Mouse (Mus musculus) brain, adult 2 months (tissue): ENCODE results near the gene Ankrd33.

Source experiments
- DNase-seq: peaks from one replicate; pipeline ENCODE4 v3.0.0; 2011; ENCODE audit warnings: low read depth, low spot score

Ankrd33 gene

DNA sequence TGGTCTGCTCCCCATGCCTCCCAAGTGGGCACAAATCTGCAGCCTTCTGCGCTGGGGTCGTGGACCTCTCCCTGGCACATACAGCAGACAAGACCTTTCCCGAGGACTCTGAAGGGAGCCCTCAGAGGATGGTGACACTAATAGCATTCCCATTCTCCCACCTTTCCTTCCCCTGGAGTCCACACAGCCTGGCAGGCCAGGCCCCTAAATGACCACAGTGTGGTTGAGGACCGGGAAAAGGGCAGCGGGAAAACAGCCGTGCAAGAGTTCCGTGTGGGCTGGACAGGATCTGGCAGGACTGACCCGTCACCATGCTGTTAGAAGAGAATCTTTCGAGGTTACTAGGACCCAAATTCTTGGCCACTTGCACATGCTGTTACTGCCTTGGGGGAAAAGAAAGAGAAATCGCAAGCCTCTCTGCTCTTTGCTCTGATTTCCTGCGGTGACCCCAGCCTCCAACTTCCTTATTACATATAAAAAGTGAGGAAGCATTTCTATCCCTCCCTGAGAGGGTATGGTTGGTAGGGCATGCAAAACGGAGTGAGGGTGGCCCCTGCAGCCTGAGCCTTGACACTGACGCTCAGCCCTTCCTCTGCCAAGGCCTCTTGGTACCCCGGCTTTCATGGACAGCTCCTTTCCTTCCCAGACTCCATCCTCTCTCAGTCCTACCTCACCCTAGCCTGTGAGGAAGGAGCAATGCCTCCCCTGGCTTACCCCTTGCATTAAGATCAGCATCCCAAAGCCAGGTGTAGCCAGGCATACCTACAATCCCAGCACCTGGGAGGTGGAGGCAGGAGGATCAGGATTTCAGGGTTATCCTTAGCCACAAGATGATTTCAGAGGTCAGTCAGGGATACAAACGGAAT lies 30.8 kb downstream of the Ankrd33 start:
- no peak for DNase-seq

DNA sequence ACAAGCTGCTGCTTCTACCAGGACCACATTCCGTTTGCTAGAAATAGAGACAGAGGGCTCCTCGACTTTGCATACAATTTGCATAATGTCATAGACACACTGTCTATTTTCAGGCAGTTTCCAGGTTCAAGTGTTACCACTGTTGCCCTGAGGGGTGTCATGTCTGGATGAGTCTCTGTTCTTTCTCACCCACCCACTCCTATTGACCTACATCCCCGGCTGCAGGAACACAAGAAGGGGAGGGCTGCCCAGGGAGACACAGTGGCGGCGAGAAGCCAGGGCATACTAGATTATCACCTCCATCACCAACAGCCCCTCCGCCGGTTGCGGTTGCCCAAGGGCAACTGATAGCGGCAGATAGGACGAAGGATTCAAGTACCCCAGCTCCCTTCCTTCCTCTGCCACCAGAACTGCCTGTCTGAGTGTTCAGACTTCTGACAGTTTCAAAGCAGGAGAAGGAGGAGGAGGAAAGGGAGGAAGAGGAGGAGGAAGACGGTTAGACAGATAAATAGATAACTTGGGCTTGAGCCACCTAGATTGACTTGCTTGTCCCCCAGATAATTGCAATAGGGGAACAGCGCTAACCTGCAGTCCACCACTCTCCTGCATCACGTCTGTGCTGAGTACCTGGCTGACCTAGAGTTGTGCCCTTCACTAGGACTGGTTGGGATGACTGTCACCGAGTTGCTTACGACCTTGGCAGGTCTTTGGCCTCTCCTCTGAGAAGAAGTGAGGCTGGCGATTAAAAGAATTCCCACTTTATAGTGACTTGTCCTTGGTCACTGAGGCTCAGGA lies 31.8 kb downstream of the Ankrd33 start:
- peak; percentile 60 for DNase-seq

DNA sequence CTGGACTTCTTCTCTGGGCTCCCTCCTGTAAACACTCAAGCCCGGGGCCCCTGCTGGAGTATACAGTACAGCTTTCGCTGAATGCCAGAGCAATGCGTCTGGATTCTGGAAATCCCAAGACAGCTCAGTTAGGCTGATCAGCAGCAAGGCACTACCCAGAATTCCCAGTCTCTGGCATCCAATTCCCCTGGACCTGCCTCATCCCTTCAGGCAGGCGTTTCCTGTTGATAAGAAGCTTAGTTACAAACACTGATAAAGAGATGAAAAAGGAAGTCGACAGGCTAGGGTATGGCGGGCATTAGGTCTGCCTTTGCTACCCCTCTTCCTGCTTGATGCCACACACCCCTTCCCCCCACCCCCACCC lies 32.3 kb downstream of the Ankrd33 start:
- DNase-seq = no peak

DNA sequence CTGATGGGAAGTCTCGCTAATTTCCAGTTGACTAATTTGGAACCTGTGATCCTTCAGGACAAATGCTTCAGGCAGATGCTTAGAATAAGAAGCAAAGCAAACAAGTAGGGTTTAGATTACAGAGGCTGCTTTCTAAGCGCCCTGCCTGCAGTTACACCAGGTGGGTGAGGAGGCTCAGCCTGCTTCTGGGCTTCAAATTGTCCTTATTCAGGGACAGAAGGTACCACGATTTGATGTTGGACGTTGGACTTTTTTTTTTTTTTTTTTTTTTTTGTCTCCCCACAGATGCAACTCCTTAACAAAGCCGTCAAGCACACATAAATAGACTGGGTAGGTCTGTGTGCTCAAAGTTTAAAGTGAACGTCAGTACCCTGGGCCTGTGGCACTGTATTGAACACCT lies 33.0 kb downstream of the Ankrd33 start:
- no peak for DNase-seq

DNA sequence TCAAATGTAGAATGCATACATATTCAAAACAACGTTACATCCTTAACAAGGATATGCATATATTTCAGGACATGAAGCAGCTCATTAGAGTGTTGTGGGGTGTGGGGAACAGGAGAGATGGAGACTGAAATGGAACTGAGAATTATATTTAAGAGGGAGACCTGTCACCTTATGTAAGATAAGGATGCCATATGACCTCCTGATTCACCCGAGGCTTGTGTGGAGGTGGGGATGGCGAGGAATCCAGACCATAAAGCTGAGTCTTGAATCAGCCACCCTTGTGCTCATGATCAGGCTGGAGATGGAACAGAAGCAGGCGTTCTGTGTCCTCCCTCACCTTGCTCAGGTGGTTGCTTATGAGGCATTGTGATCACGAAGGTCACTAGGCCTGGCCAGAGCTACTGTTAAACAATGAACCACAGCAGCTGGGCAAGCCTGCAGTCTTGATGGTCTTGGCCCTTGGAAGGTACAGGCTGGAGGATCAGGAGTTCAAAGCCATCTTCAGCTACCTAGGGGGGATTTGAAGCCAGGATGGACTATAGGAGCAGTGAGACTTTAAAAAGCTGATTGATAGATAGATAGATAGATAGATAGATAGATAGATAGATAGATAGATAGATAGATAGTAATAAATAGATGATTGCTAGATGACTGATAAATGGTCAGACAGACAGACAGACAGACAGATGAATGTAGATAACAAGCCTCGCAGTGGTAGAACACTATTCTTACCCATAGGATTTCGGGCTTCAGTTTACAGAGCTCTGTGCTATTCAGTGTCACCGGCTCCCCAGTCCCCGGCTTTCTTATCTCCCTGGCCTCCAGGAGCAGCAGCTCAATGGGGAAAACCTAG lies 36.1 kb downstream of the Ankrd33 start:
- no peak for DNase-seq

DNA sequence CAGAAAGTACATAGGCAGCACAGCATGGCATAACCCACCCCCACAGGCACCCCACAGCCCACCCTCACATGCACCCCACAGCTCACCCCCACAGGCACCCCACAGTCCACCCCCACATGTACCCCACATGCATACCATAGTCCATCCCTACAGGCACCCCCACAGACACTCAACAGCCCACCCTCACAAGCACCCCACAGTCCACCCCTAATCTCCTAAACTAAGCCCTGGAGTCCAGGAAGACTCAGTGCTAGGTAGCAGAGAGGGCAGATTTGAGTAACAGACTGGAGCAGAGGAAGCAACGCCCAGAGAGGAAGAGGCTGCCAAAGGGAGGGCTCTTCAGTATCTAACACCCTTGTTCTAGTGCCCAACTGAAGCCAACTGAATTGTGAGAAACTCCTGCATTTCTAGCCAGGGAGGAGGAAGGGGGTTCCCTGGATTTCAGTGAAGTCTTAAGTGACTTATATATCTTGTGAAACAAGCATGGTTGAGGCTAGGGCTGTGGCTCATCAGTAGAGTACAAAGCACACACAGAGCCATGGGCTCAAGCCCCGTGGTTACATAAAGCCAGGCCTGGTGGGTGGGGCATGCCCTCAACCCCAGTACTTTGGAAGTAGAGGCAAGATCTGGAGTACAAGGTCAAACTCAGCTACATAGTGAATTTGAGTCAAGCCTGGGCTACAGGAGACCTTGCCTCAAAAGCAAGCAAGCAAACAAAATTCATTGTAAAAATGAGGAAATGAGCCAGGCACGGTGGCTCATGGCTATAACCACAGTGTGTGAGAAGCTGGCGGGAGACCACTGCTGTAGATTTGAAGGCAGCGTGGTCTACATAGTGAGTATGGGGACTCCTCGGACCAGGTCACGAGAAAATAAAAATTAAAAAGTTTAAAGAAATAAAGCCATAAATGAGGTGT lies 39.4 kb downstream of the Ankrd33 start:
- no peak for DNase-seq

DNA sequence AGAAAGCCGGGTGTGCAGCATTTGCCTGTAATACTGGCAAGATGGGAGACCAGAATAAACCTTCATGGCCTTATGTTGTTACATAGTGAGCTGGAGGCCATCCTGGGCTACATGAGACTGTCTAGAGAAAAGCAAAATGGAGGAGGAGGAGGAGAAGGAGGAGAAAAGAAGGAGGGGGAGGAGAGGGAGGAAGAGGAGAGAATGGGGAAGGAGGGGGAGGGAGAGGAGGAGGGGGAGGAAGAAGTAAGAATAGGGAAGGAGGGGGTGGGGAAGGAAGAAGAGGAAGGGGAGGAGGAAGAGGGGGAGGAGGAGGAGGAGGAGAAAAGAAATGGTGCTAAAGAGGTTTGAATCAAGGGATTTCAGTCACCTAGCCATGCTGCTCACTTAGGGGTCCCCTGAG lies 44.6 kb downstream of the Ankrd33 start:
- DNase-seq = no peak

DNA sequence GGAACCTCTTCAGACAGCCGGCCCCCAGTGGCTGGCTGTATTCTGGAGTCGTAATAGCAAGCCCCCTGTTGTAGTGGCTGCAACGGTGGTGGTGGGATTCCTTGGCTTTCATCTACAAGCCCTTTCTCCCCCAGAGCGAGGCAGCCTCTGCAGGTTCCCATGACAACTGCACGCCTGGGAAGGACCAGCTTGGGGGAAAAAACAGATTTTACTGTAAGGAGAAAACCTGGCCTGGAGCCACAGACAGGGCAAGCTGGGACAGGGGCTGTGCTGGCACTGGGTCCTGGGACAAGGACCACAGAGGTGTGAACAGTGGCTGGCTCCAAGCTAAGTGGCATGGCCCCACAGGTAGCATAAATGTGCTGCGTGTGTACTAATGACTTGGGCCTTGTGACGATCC lies 45.0 kb downstream of the Ankrd33 start:
- DNase-seq = peak; percentile 72

DNA sequence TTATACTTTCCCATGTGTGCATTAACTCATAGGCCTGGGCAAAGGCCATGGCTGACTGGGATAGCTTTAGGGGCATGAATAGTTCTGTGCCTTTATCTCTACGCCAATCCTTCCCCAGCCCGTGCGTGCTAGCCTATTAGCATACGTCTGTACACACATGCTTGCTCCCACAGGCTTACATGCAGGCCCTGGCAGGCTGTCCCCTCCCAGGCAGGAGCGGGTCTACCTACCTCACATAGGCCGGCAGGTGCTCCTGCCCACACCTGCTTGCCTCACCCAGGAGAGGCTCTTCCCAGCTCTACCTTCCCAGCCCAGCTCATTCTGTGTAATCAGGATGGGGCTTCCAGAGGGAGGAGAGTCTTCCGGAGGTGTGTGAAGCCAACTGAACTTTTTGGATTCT lies 46.0 kb downstream of the Ankrd33 start:
- no peak for DNase-seq

DNA sequence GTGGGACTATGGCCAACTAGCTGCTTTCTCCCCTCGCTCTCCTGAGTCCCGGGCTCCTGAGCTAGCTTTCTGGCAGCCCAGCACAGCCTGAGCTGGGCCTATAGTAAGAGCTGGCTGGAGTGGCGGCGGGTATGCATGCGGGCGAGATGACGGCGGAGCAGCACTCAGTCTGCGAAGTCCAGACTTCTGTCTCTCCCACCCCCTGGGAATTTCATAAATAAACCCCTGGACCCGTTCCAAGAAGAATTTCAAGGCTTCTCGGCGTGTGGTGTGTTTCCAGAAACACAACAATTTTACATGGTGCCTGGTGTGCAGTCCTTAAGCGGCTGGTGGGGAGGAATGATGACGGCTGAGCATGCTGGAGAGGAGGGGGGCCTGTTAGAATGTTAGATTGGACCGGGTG lies 47.5 kb downstream of the Ankrd33 start:
- peak; percentile 69 for DNase-seq

DNA sequence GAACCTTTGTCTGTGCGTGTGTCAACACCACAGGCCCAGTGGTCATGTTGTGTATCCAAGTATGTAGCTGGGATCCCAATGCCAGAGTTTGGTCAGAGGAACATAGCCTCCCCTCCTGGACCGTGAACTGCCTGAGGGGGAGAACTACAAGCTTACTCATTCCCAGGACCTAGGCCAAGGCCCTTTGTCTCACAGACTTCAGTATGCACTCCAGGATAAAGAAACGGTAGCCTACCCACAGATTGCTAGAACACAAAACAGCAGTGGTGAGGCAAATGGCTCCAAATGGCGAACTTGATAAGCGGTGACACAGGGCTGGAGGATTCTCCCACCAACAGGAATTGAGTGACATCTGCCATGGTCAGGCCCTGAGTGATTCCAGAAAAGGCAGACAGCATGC lies 48.3 kb downstream of the Ankrd33 start:
- DNase-seq = no peak

DNA sequence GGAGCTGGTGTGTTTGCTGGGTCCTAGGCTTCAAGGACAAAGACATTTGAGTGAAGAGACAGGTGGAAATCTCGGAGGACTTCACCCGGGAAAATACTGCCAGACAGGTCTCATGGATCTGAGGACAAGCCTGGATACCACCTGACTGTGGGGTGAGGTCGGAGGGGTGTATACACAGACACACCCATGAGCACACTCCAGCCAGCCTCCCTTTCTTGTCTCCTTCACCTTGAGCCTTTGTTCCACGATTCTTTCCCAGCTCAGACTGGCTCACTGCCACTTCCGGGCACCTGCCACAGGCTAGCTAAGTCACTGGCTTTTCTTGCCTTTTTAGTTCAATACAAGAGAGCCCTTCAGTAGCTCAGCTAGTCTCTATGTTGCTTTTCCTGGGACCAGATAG lies 48.7 kb downstream of the Ankrd33 start:
- DNase-seq = no peak

DNA sequence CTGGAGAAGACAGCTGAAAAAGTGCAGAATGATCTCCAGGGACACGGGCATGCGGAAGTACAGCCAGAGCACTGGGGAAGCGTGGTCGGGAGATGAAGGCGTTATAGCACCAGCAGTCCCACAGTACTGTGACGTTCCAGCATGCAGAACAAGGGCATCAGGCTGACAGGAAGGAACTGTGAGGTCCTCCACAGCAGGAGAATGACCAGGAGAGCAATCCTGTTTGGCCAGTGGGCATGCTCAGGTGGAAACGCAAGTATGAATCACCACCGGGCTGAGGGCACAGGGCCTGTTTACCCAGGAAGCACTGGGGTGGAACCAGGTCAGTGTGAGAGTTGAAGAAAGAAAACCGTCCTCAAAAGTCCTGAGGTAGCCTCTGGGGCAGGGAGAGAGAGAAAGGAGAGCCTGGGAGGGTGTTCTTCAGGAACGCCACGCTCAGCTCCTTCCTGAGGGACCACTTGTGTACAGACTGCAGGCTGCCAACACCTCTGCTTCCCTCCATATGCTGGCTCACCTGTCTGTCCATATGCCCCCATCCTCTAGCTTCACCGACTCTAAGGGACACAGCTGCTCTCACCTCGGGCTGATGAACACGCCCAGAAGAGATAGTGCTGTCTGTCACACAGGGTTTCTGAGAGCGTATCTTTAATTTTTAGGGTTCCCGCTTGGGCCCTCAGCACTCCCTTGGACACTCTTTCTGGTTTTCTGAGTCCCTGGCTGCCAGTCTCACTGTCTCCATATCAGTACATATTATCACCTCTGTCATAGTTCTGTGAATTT lies 50.3 kb downstream of the Ankrd33 start:
- peak; percentile 62 for DNase-seq

DNA sequence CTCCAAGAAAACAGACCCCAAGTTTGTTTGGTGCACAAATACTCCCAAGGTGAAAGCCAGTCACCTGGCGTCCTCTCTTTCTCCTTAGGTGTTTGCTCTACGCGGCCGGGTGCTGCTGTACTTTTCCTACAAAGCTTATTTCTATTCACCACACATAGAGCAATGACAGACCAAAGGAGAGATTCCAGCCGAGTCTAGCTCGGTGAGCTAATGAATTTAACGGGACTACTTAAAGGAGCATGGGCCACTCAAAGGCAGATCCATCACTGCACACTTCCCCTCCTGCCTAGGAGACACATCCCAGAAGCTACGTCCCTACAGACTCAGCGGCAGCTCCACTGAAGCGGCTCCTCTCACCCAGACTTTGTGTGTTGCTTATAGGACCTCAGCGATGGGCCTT lies 52.0 kb downstream of the Ankrd33 start:
- no peak for DNase-seq
